Mouse (Mus musculus) natural killer cell, adult 2 months (primary cell): Measurements from ENCODE around the gene Parp2.
"Not testable (repeated sequence)": the region's sequence is repeated elsewhere in the genome, so short reads cannot be mapped to it uniquely, and the experiment has no call there.

Experiments
- DNase-seq, 2 experiments: peaks; one replicate each; pipeline ENCODE4 v3.0.0; 2022; ENCODE audit warnings: low spot score in 2 of 2

Parp2 gene

GRCm38 (mm10) chr14:50807487-50808072 is at the start of gene Parp2, which contains the start of gene Ccnb1ip1:
Parp2 (plus strand) TSS chr14:50807841.
Ccnb1ip1 (minus strand) TSS chr14:50807732.
- DNase-seq: peak; percentile 98

GRCm38 (mm10) chr14:50758416-50759085 is 49.1 kb upstream of the Parp2 start:
- no peak for DNase-seq

GRCm38 (mm10) chr14:50765736-50766135 is 41.9 kb upstream of the Parp2 start:
- no peak for DNase-seq

- no peak for DNase-seq
Measured at GRCm38 (mm10) chr14:50771342-50771741, 36.3 kb upstream of the Parp2 start.

GRCm38 (mm10) chr14:50782166-50782565 is 25.5 kb upstream of the Parp2 start:
- DNase-seq: no peak

- peak; percentile 10 to 14 for DNase-seq
Measured at GRCm38 (mm10) chr14:50784391-50785250, 23.0 kb upstream of the Parp2 start.

- DNase-seq: peak; percentile 91 to 94
Measured at GRCm38 (mm10) chr14:50785251-50785637, 22.4 kb upstream of the Parp2 start, which contains the start of gene Ttc5. Ttc5 (minus strand) TSS chr14:50785519.

- DNase-seq: no peak
Measured at GRCm38 (mm10) chr14:50788157-50788556, 19.5 kb upstream of the Parp2 start.

GRCm38 (mm10) chr14:50795261-50795935 is 12.2 kb upstream of the Parp2 start:
- no peak for DNase-seq

GRCm38 (mm10) chr14:50795965-50796364 is 11.7 kb upstream of the Parp2 start:
- DNase-seq: no peak

- no peak for DNase-seq
Measured at GRCm38 (mm10) chr14:50796464-50796863, 11.2 kb upstream of the Parp2 start.

- peak in 1 of 2 experiments; percentile 26 for DNase-seq
Measured at GRCm38 (mm10) chr14:50798512-50798911, 9.1 kb upstream of the Parp2 start.

GRCm38 (mm10) chr14:50799502-50800259 is 8.0 kb upstream of the Parp2 start:
- peak; percentile 34 to 54 for DNase-seq

- DNase-seq: no peak
Measured at GRCm38 (mm10) chr14:50802441-50802840, 5.2 kb upstream of the Parp2 start.

GRCm38 (mm10) chr14:50802843-50803562 is 4.6 kb upstream of the Parp2 start:
- DNase-seq: no peak

GRCm38 (mm10) chr14:50804683-50805082 is 3.0 kb upstream of the Parp2 start:
- DNase-seq: no peak

GRCm38 (mm10) chr14:50806469-50806868 is 1.2 kb upstream of the Parp2 start:
- not testable (repeated sequence) for DNase-seq

- DNase-seq: no peak
Measured at GRCm38 (mm10) chr14:50813060-50813459, 5.4 kb downstream of the Parp2 start.

- no peak for DNase-seq
Measured at GRCm38 (mm10) chr14:50823240-50823639, 15.6 kb downstream of the Parp2 start.

GRCm38 (mm10) chr14:50824219-50824618 is 16.6 kb downstream of the Parp2 start:
- DNase-seq: peak in 1 of 2 experiments; percentile 42
